Mouse (Mus musculus) liver, embryonic 11.5 days (tissue): Measurements from ENCODE around the gene Enox1. TPM values are rescaled to one million over a fixed set of nuclear protein-coding genes. Genes with fewer than 3 reads are reported as not detected.

Experiments used
- ATAC-seq: fragments of 200-750 bp; cut with Nextera tagmentation; replicated peaks from 2 replicates; pipeline ENCODE4 v1.8.0; 2017; ENCODE audit warnings: moderate number of reproducible peaks, mild to moderate bottlenecking, moderate TSS enrichment, moderate library complexity; ENCODE audit not compliant: low FRiP score
- DNase-seq: peaks from one replicate; pipeline ENCODE4 v3.0.0-alpha.2; 2017; ENCODE audit warnings: low spot score
- H3K27ac ChIP-seq: fragments of 300-500 bp; sonication (generic); 2 replicates; pipeline ENCODE4 v1.5.1; 2014; ENCODE audit warnings: mild to moderate bottlenecking, low read depth, low read length, control low read depth
- H3K27me3 ChIP-seq: fragments of 300-500 bp; sonication (generic); replicated peaks from 2 replicates; pipeline ENCODE4 v1.6.1; 2014; ENCODE audit warnings: low read length, mixed read lengths; ENCODE audit not compliant: control insufficient read depth, insufficient read depth
- H3K36me3 ChIP-seq: fragments of 300-500 bp; sonication (generic); 2 replicates; pipeline ENCODE4 v1.6.1; 2014; ENCODE audit warnings: mild to moderate bottlenecking, low read length, moderate library complexity, mixed read lengths; ENCODE audit not compliant: control insufficient read depth, insufficient read depth
- H3K4me1 ChIP-seq: fragments of 300-500 bp; sonication (generic); replicated peaks from 2 replicates; pipeline ENCODE4 v1.6.1; 2014; ENCODE audit warnings: low read length, mixed read lengths; ENCODE audit not compliant: control insufficient read depth, insufficient read depth
- H3K4me2 ChIP-seq: fragments of 300-500 bp; sonication (generic); 2 replicates; pipeline ENCODE4 v1.6.1; 2014; ENCODE audit warnings: mild to moderate bottlenecking, control low read depth, moderate library complexity
- H3K4me3 ChIP-seq: fragments of 300-500 bp; sonication (generic); 2 replicates; pipeline ENCODE4 v1.5.1; 2014; ENCODE audit warnings: low read depth, low read length, control low read depth
- H3K9ac ChIP-seq: fragments of 300-500 bp; sonication (generic); 2 replicates; pipeline ENCODE4 v1.6.1; 2014; ENCODE audit warnings: low read depth, low read length, control low read depth
- H3K9me3 ChIP-seq: fragments of 300-500 bp; sonication (generic); 2 replicates; pipeline ENCODE4 v1.6.1; 2016; ENCODE audit warnings: low read length, inconsistent platforms, mixed read lengths; ENCODE audit not compliant: control insufficient read depth
- whole genome bisulfite sequencing: fragments of 180-500 bp; shearing (Covaris S2); extraction: QIAGEN DNeasy Blood & Tissue Kit; methylation state at CpG from one replicate; pipeline ENCODE4 v1.1.7; 2014; 5-methylcytosine and 5-hydroxymethylcytosine counted together
- polyA plus RNA-seq: library from polyadenylated mRNA; unstranded; fragments of >200 nt; fragmentation: Nextera tagmentation; extraction: Ambion mirVana; gene quantifications from 2 replicates; pipeline ENCODE4 v1.2.1, GENCODE M21; 2014

Gene Enox1
- polyA plus RNA-seq, 1 experiment from 2014 or later: 0.92 TPM

- H3K4me1 ChIP-seq: no peaks in the 10 kb centered on the region
- H3K9ac ChIP-seq: no peak overlapping the region
- no peak overlapping the region for H3K27ac ChIP-seq
- H3K36me3 ChIP-seq: no peaks in the 10 kb centered on the region
- H3K4me2 ChIP-seq: no peak overlapping the region
- ATAC-seq (no peak), DNase-seq (no peak)
- H3K27me3 ChIP-seq: no peaks in the 10 kb centered on the region
- no peak overlapping the region for H3K4me3 ChIP-seq
- WGBS: 76% methylated on average over 12 of the region's 12 CpGs
- no peaks in the 10 kb centered on the region for H3K9me3 ChIP-seq
Observed at GRCm38 (mm10) chr14:77626557-77627507, 470.3 kb downstream of the Enox1 start.

- no peak for DNase-seq
- ATAC-seq: no peak
Observed at GRCm38 (mm10) chr14:77632466-77633171, 476.1 kb downstream of the Enox1 start.

GRCm38 (mm10) chr14:77633172-77633542 is 476.6 kb downstream of the Enox1 start:
- Histone ChIP-seq H3K4me1 (no peaks in the 10 kb centered on the region), H3K27ac (no peak overlapping the region), H3K27me3 (no peaks in the 10 kb centered on the region), H3K9me3 (no peaks in the 10 kb centered on the region), H3K4me3 (no peak overlapping the region), H3K4me2 (no peak overlapping the region), H3K9ac (no peak overlapping the region), H3K36me3 (no peaks in the 10 kb centered on the region)
- no peak for ATAC-seq
- DNase-seq: no peak
- 68% methylated on average over 2 of the region's 2 CpGs for WGBS

More at GRCm38 (mm10) chr14:77632466-77633171, 476.1 kb downstream of the Enox1 start:
- Histone ChIP-seq H3K4me3 (no peak overlapping the region), H3K36me3 (no peaks in the 10 kb centered on the region), H3K4me1 (no peaks in the 10 kb centered on the region), H3K27ac (peak overlapping the region; percentile 43; the same call in 1 of the 2 replicates), H3K4me2 (no peak overlapping the region), H3K27me3 (no peaks in the 10 kb centered on the region), H3K9me3 (no peaks in the 10 kb centered on the region), H3K9ac (no peak overlapping the region)
- WGBS: 89% methylated on average over 10 of the region's 10 CpGs

GRCm38 (mm10) chr14:77636931-77637330 is 480.4 kb downstream of the Enox1 start:
- Histone ChIP-seq H3K4me1 (no peaks in the 10 kb centered on the region), H3K9me3 (no peaks in the 10 kb centered on the region), H3K36me3 (no peaks in the 10 kb centered on the region), H3K27me3 (no peaks in the 10 kb centered on the region), H3K27ac (no peak overlapping the region), H3K4me3 (no peak overlapping the region), H3K4me2 (no peak overlapping the region), H3K9ac (no peak overlapping the region)
- 44% methylated on average over 6 of the region's 6 CpGs for WGBS
- DNase-seq (no peak), ATAC-seq (no peak)

GRCm38 (mm10) chr14:77638148-77638547 is 481.6 kb downstream of the Enox1 start:
- Histone ChIP-seq H3K9ac (no peak overlapping the region), H3K27ac (no peak overlapping the region), H3K9me3 (no peaks in the 10 kb centered on the region), H3K36me3 (no peaks in the 10 kb centered on the region), H3K4me3 (no peak overlapping the region), H3K27me3 (no peaks in the 10 kb centered on the region), H3K4me2 (no peak overlapping the region), H3K4me1 (no peaks in the 10 kb centered on the region)
- WGBS: 81% methylated on average over 3 of the region's 3 CpGs
- no peak for DNase-seq
- ATAC-seq: no peak

GRCm38 (mm10) chr14:77638616-77639015 is 482.1 kb downstream of the Enox1 start:
- DNase-seq (no peak), ATAC-seq (no peak)
- no peak overlapping the region for H3K4me3 ChIP-seq
- H3K27ac ChIP-seq: no peak overlapping the region
- no peak overlapping the region for H3K4me2 ChIP-seq
- WGBS: 76% methylated on average over 3 of the region's 3 CpGs
- no peaks in the 10 kb centered on the region for H3K27me3 ChIP-seq
- H3K4me1 ChIP-seq: no peaks in the 10 kb centered on the region
- H3K36me3 ChIP-seq: no peaks in the 10 kb centered on the region
- H3K9ac ChIP-seq: no peak overlapping the region
- no peaks in the 10 kb centered on the region for H3K9me3 ChIP-seq

- Histone ChIP-seq H3K4me2 (no peak overlapping the region), H3K4me1 (no peaks in the 10 kb centered on the region), H3K9ac (no peak overlapping the region), H3K36me3 (no peaks in the 10 kb centered on the region), H3K27ac (no peak overlapping the region), H3K4me3 (no peak overlapping the region), H3K27me3 (no peaks in the 10 kb centered on the region), H3K9me3 (no peaks in the 10 kb centered on the region)
- WGBS: 63% methylated on average over 2 of the region's 2 CpGs
- DNase-seq (no peak), ATAC-seq (no peak)
Observed at GRCm38 (mm10) chr14:77639586-77639985, 483.0 kb downstream of the Enox1 start.

- H3K27ac ChIP-seq: no peak overlapping the region
- H3K36me3 ChIP-seq: no peaks in the 10 kb centered on the region
- no peaks in the 10 kb centered on the region for H3K9me3 ChIP-seq
- H3K4me2 ChIP-seq: no peak overlapping the region
- H3K9ac ChIP-seq: no peak overlapping the region
- ATAC-seq (no peak), DNase-seq (no peak)
- no peak overlapping the region for H3K4me3 ChIP-seq
- H3K4me1 ChIP-seq: no peaks in the 10 kb centered on the region
- 79% methylated on average over 6 of the region's 6 CpGs for WGBS
- no peaks in the 10 kb centered on the region for H3K27me3 ChIP-seq
Observed at GRCm38 (mm10) chr14:77642314-77642713, 485.8 kb downstream of the Enox1 start.
